In genomic region chr13:76056261-76056724, GRCm38 (mm10) we compare ENCODE assay signal across 8 mouse cellular contexts. TPM values are rescaled to one million over a fixed set of nuclear protein-coding genes. Genes with fewer than 3 reads are reported as not detected.
DNase-seq lines count a peak whose midpoint lies in the region; ATAC-seq lines count a peak whose summit lies in the region.

No protein-coding gene starts in this region.

- peak; percentile 80 for ATAC-seq in CD4-positive, CD25-positive, alpha-beta regulatory T cell, adult 4 months
- ATAC-seq in forebrain, embryonic 11.5 days (replicated peaks; ENCODE audit: low FRiP score) = peak; percentile 94
- ATAC-seq in heart, embryonic 15.5 days (replicated peaks; ENCODE audit: insufficient number of reproducible peaks, insufficient read depth, low FRiP score, low read depth) = peak; percentile 72; the same call in 1 of the 2 replicates
- peak; percentile 83 for ATAC-seq in liver, embryonic 13.5 days (ENCODE audit: low read depth)

- H3K9ac ChIP-seq in forebrain, embryonic 11.5 days (ENCODE audit: low read length) = peak overlapping the region; percentile 45
- H3K9ac ChIP-seq in heart, embryonic 15.5 days = peak overlapping the region; percentile 33
- H3K9ac ChIP-seq in liver, embryonic 13.5 days = peak overlapping the region; percentile 78

- no peaks in the 10 kb centered on the region for H3K9me3 ChIP-seq in forebrain, embryonic 11.5 days (ENCODE audit: control insufficient read depth, low read length)
- no peaks in the 10 kb centered on the region for H3K9me3 ChIP-seq in heart, embryonic 15.5 days (replicated peaks)
- H3K9me3 ChIP-seq in liver, embryonic 13.5 days (replicated peaks) = no peaks in the 10 kb centered on the region

- peaks cover 4% of the 10 kb centered on the region; the same call in 1 of the 2 replicates for H3K4me1 ChIP-seq in forebrain, embryonic 11.5 days (replicated peaks; ENCODE audit: control insufficient read depth, insufficient read depth, low read length)
- H3K4me1 ChIP-seq in heart, embryonic 15.5 days (replicated peaks) = peaks cover 16% of the 10 kb centered on the region
- H3K4me1 ChIP-seq in liver, embryonic 13.5 days (replicated peaks) = peaks cover 49% of the 10 kb centered on the region

- no peaks in the 10 kb centered on the region for H3K36me3 ChIP-seq in forebrain, embryonic 11.5 days (ENCODE audit: control insufficient read depth, insufficient read depth, low read length)
- no peaks in the 10 kb centered on the region for H3K36me3 ChIP-seq in heart, embryonic 15.5 days
- no peaks in the 10 kb centered on the region for H3K36me3 ChIP-seq in liver, embryonic 13.5 days

- peak; percentile 70 for DNase-seq in c-Kit-positive CD71-positive TER-119-negative erythroid progenitor cells, embryonic 14.5 days (ENCODE audit: low read depth)
- DNase-seq in forebrain, embryonic 11.5 days (ENCODE audit: low spot score) = peak; percentile 87
- DNase-seq in kidney, postnatal 14 days = peak; percentile 80
- peak; percentile 81 for DNase-seq in liver, embryonic 13.5 days
- DNase-seq in naive thymus-derived CD4-positive, alpha-beta T cell, adult 2 months (ENCODE audit: low read depth) = peak; percentile 45
- peak; percentile 75 to 82 for DNase-seq in spleen, postnatal 4 days (ENCODE audit: low spot score in 2 of 2)

- H3K27me3 ChIP-seq in forebrain, embryonic 11.5 days (ENCODE audit: control insufficient read depth, insufficient read depth, low read length) = peaks cover 31% of the 10 kb centered on the region
- H3K27me3 ChIP-seq in heart, embryonic 15.5 days = peaks cover 48% of the 10 kb centered on the region
- peaks cover 20% of the 10 kb centered on the region; the same call in 1 of the 2 replicates for H3K27me3 ChIP-seq in liver, embryonic 13.5 days

- H3K4me2 ChIP-seq in forebrain, embryonic 11.5 days (ENCODE audit: low read depth, low read length, severe bottlenecking) = peak overlapping the region; percentile 77
- peak overlapping the region; percentile 89 for H3K4me2 ChIP-seq in heart, embryonic 15.5 days
- peak overlapping the region; percentile 97 for H3K4me2 ChIP-seq in liver, embryonic 13.5 days

- no peak overlapping the region for H3K27ac ChIP-seq in forebrain, embryonic 11.5 days (ENCODE audit: low read depth, low read length)
- no peak overlapping the region for H3K27ac ChIP-seq in heart, embryonic 15.5 days
- H3K27ac ChIP-seq in liver, embryonic 13.5 days = peak overlapping the region; percentile 85

- WGBS in forebrain, embryonic 11.5 days = 0% methylated on average over 34 of the region's 34 CpGs
- 1% methylated on average over 34 of the region's 34 CpGs for WGBS in heart, embryonic 15.5 days
- WGBS in liver, embryonic 13.5 days (ENCODE audit: insufficient replicate concordance) = under 1% methylated on average over 34 of the region's 34 CpGs

- peak overlapping the region; percentile 48 for H3K4me3 ChIP-seq in forebrain, embryonic 11.5 days (ENCODE audit: low read depth, low read length)
- peak overlapping the region; percentile 55 for H3K4me3 ChIP-seq in heart, embryonic 15.5 days
- peak overlapping the region; percentile 71 for H3K4me3 ChIP-seq in liver, embryonic 13.5 days (replicated peaks)

RNA-seq across cellular contexts. Expression of gene Gpr150, which starts 0.5 kb away (rescaled TPM):
- polyA plus RNA-seq in CD4-positive, CD25-positive, alpha-beta regulatory T cell, adult 4 months (2017; shearing (Covaris generic)) = not detected
- 0.36 and 0.48 TPM in 2 replicates for polyA plus RNA-seq in forebrain, embryonic 11.5 days (2014; fragmentation: Nextera tagmentation; extraction: Ambion mirVana)
- 0.06 TPM in 1 of 2 replicates, not detected in the other for polyA plus RNA-seq in heart, embryonic 15.5 days (2015; fragmentation: Nextera tagmentation; extraction: Ambion mirVana)
- polyA plus RNA-seq in liver, embryonic 13.5 days (2015; fragmentation: Nextera tagmentation; extraction: Ambion mirVana) = 5.6 and 5.9 TPM in 2 replicates

RNA-seq across cellular contexts. Expression of gene Rfesd, which starts 37.8 kb away (rescaled TPM):
- polyA plus RNA-seq in CD4-positive, CD25-positive, alpha-beta regulatory T cell, adult 4 months (2017; shearing (Covaris generic)) = 10 to 100 TPM; 34.3 to 37.4 TPM
- polyA plus RNA-seq in forebrain, embryonic 11.5 days (2014; fragmentation: Nextera tagmentation; extraction: Ambion mirVana) = 20.1 and 22.9 TPM in 2 replicates
- 11.8 and 12.4 TPM in 2 replicates for polyA plus RNA-seq in heart, embryonic 15.5 days (2015; fragmentation: Nextera tagmentation; extraction: Ambion mirVana)
- polyA plus RNA-seq in liver, embryonic 13.5 days (2015; fragmentation: Nextera tagmentation; extraction: Ambion mirVana) = 241 and 244 TPM in 2 replicates

RNA-seq across cellular contexts. Expression of gene Arsk, which starts 42.2 kb away (rescaled TPM):
- polyA plus RNA-seq in CD4-positive, CD25-positive, alpha-beta regulatory T cell, adult 4 months (2017; shearing (Covaris generic)) = 1 to 10 TPM; 5.7 to 7.7 TPM
- polyA plus RNA-seq in forebrain, embryonic 11.5 days (2014; fragmentation: Nextera tagmentation; extraction: Ambion mirVana) = 4.8 and 6.6 TPM in 2 replicates
- 3.3 and 3.4 TPM in 2 replicates for polyA plus RNA-seq in heart, embryonic 15.5 days (2015; fragmentation: Nextera tagmentation; extraction: Ambion mirVana)
- 2.6 and 3.1 TPM in 2 replicates for polyA plus RNA-seq in liver, embryonic 13.5 days (2015; fragmentation: Nextera tagmentation; extraction: Ambion mirVana)

RNA-seq across cellular contexts. Expression of gene Ttc37, which starts 42.2 kb away (rescaled TPM):
- 10 to 100 TPM; 11.9 to 16.8 TPM for polyA plus RNA-seq in CD4-positive, CD25-positive, alpha-beta regulatory T cell, adult 4 months (2017; shearing (Covaris generic))
- 17.0 and 17.3 TPM in 2 replicates for polyA plus RNA-seq in forebrain, embryonic 11.5 days (2014; fragmentation: Nextera tagmentation; extraction: Ambion mirVana)
- polyA plus RNA-seq in heart, embryonic 15.5 days (2015; fragmentation: Nextera tagmentation; extraction: Ambion mirVana) = 6.2 and 8.1 TPM in 2 replicates
- polyA plus RNA-seq in liver, embryonic 13.5 days (2015; fragmentation: Nextera tagmentation; extraction: Ambion mirVana) = 4.5 and 6.6 TPM in 2 replicates
